Mouse (Mus musculus): ENCODE results near the gene Mthfd2l.

The Mthfd2l gene

DNA sequence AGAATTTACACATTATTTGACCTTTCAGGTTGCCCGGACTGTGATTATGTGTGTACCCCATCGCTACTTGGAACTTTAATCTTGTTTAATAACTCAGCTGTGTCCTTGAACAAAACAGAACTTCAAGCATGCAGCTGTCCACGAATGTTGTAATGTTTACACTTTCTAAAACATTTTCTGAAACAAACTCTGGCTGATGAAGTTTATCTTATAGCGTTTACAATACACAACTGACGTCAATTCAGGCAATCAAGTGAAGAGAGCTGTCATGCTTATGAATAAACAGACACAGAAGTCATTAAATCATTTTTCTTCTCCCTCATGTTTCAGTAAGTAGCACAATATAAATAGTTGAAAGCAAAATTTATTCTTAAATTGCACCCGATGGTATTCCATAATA, 117.1 kb downstream of the Mthfd2l start:
- DNase-seq (ENCODE audit: low read depth, low spot score), result no peak

DNA sequence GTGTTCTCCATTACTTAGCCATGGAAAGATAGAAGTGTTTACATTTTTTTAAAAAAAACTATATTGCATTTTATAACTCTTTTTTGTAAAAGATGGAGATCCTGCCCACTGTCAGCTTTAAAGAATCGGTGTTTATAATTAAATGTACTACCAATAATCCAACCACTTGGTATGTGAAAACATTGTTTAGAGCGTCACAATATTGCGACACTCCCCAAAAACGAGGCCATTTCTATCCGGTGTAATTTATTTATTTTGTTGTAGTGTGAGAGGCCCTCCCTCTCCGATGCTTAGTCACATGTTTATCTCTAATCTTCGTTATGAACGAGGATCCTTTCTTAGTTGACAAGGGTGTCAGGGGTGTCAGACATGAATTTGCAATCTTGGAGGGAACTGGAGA, 117.5 kb downstream of the Mthfd2l start:
- DNase-seq (ENCODE audit: low read depth, low spot score), result no peak
